Mouse (Mus musculus) testis, adult 2 months (tissue): ENCODE measurements around the gene Cxcr3.

Source experiments
- CTCF ChIP-seq: fragments of 200-500 bp; IDR thresholded peaks from 2 replicates; pipeline ENCODE4 v1.5.1; 2012; ENCODE audit warnings: low read depth, mild to moderate bottlenecking, inconsistent platforms, low read length, moderate library complexity; ENCODE audit not compliant: control insufficient read depth, insufficient read depth, insufficient replicate concordance
- POLR2A ChIP-seq: fragments of 200-500 bp; IDR thresholded peaks from 2 replicates; pipeline ENCODE4 v1.6.1; 2012; ENCODE audit warnings: low read depth, mild to moderate bottlenecking, inconsistent platforms, low read length, moderate library complexity; ENCODE audit not compliant: control insufficient read depth

GRCm38 (mm10) chrX:101698232-101698631 lies 35.8 kb downstream of the Cxcr3 start:
- TF ChIP-seq CTCF (peak; percentile 49; the same call in 1 of the 2 replicates), POLR2A (no peak)
